14 mouse cellular contexts compared by ENCODE assay signal in genomic region chr5:47522161-47522942, GRCm38 (mm10).
DNase-seq lines count a peak whose midpoint lies in the region; ATAC-seq lines count a peak whose summit lies in the region.
"Had no signal": no experiment of that assay in that cellular context is flagged by ENCODE, and none has a peak within 500 bp of the region (broad histone marks: within the 10 kb centered on the region; RNA-seq: fewer than 3 reads in every experiment).

No protein-coding gene starts in this region.

- H3K4me2 ChIP-seq in hindbrain, embryonic 13.5 days: no peak overlapping the region
- H3K4me2 ChIP-seq: liver, embryonic 15.5 days had no signal

- no peaks in the 10 kb centered on the region for H3K36me3 ChIP-seq in hindbrain, embryonic 10.5 days
- no peaks in the 10 kb centered on the region for H3K36me3 ChIP-seq in hindbrain, embryonic 13.5 days
- no peaks in the 10 kb centered on the region for H3K36me3 ChIP-seq in midbrain, embryonic 10.5 days
- H3K36me3 ChIP-seq: G1E; liver, embryonic 15.5 days had no signal

- ATAC-seq in hindbrain, embryonic 13.5 days (ENCODE audit: low FRiP score): no peak
- ATAC-seq: activated CD4-positive, CD25-positive, alpha-beta regulatory T cell, adult 4 months had no signal

- H3K4me3 ChIP-seq in hindbrain, embryonic 10.5 days: no peak overlapping the region
- no peak overlapping the region for H3K4me3 ChIP-seq in hindbrain, embryonic 13.5 days
- H3K4me3 ChIP-seq in midbrain, embryonic 10.5 days: no peak overlapping the region
- H3K4me3 ChIP-seq: liver, embryonic 15.5 days had no signal

- no peak for DNase-seq in hindbrain, embryonic 10.5 days (ENCODE audit: low spot score)
- DNase-seq in 3T3-L1 (ENCODE audit: low read depth, low spot score): peak; percentile 83
- DNase-seq in embryo, embryonic 10.5 days (ENCODE audit: low spot score): peak; percentile 16
- DNase-seq in midbrain, embryonic 10.5 days (ENCODE audit: low spot score): no peak
- DNase-seq in gastrocnemius, postnatal 14 days: no peak
- no peak for DNase-seq in thymus, adult 18-20 months
- no peak for DNase-seq in heart, adult 18-20 months
- DNase-seq: cerebellum, adult 9-11 months; heart, adult 11 months; kidney, postnatal 4 days had no signal

- no peak overlapping the region for H3K9ac ChIP-seq in hindbrain, embryonic 13.5 days
- H3K9ac ChIP-seq: liver, embryonic 15.5 days had no signal

- H3K9me3 ChIP-seq in hindbrain, embryonic 10.5 days: no peaks in the 10 kb centered on the region
- H3K9me3 ChIP-seq in hindbrain, embryonic 13.5 days: no peaks in the 10 kb centered on the region
- H3K9me3 ChIP-seq in midbrain, embryonic 10.5 days (replicated peaks): no peaks in the 10 kb centered on the region
- H3K9me3 ChIP-seq: G1E; liver, embryonic 15.5 days had no signal

- 56% methylated on average over 4 of the region's 4 CpGs for WGBS in hindbrain, embryonic 10.5 days
- WGBS in hindbrain, embryonic 13.5 days: 28% methylated on average over 4 of the region's 4 CpGs
- 54% methylated on average over 4 of the region's 4 CpGs for WGBS in midbrain, embryonic 10.5 days

- no peaks in the 10 kb centered on the region for H3K27me3 ChIP-seq in hindbrain, embryonic 10.5 days (ENCODE audit: insufficient read depth, poor library complexity, severe bottlenecking)
- H3K27me3 ChIP-seq in hindbrain, embryonic 13.5 days: no peaks in the 10 kb centered on the region
- no peaks in the 10 kb centered on the region for H3K27me3 ChIP-seq in midbrain, embryonic 10.5 days (ENCODE audit: low read depth, poor library complexity, severe bottlenecking)
- H3K27me3 ChIP-seq: liver, embryonic 15.5 days had no signal

- H3K27ac ChIP-seq in hindbrain, embryonic 10.5 days: peak overlapping the region; percentile 23; the same call in 1 of the 2 replicates
- H3K27ac ChIP-seq in hindbrain, embryonic 13.5 days: no peak overlapping the region
- 0 out of 2 replicates have a peak overlapping the region, but pooled peaks have one; percentile 13 for H3K27ac ChIP-seq in midbrain, embryonic 10.5 days (replicated peaks)
- H3K27ac ChIP-seq: liver, embryonic 15.5 days had no signal

- H3K4me1 ChIP-seq in hindbrain, embryonic 10.5 days (replicated peaks): peaks cover 10% of the 10 kb centered on the region
- H3K4me1 ChIP-seq in hindbrain, embryonic 13.5 days (replicated peaks): peaks cover 3% of the 10 kb centered on the region; the same call in 1 of the 2 replicates
- peaks cover 11% of the 10 kb centered on the region for H3K4me1 ChIP-seq in midbrain, embryonic 10.5 days
- H3K4me1 ChIP-seq: liver, embryonic 15.5 days had no signal

- intact Hi-C loops in gastrocnemius, postnatal 14 days (cut with DNase I; ENCODE audit: low total_unique reads): no loop called here

Comparison
In these comparisons a context has a peak if more than half of its experiments do, and no peak if none do; other contexts are left out.
1. DNase-seq: peak in 3T3-L1 (single experiment) and embryo, embryonic 10.5 days (single experiment); none in hindbrain, embryonic 10.5 days (single experiment), midbrain, embryonic 10.5 days (single experiment), gastrocnemius, postnatal 14 days (single experiment), thymus, adult 18-20 months (0 of 2) and heart, adult 18-20 months (0 of 2).